Mouse (Mus musculus) gastrocnemius, adult 18-20 months (tissue): ENCODE measurements around the gene Grn. TPM values are rescaled to one million over a fixed set of nuclear protein-coding genes. Genes with fewer than 3 reads are reported as not detected.

Experiments used
- DNase-seq: peaks from one replicate; pipeline ENCODE4 v3.0.0; 2021; ENCODE audit warnings: low spot score
- total RNA-seq, 2 experiments: library from RNA; stranded (reverse); gene quantifications; 2 replicates each; pipeline ENCODE4 v1.2.3; 2021

The Grn gene
- total RNA-seq, 2 experiments from 2014 or later = 17.1 to 20.7 TPM

DNA sequence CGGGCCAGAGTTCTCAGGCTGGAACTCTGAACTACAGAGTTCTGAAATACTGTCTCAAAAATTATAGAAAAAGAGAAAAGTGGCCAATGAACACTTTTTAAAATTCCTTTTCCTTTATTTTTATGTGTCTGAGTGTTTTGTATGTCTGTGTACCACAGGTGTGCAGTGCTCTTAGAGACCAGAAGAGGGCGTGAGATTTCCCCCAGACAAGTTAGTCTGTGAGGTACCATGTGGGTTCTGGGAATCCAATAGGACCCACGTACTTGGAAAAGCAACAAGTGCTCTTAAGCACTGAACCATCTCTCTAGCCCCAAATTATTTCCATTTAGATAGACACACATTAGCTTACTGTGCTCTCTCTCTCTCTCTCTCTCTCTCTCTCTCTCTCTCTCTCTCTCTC is 11.3 kb downstream of the Grn start:
- DNase-seq = no peak

DNA sequence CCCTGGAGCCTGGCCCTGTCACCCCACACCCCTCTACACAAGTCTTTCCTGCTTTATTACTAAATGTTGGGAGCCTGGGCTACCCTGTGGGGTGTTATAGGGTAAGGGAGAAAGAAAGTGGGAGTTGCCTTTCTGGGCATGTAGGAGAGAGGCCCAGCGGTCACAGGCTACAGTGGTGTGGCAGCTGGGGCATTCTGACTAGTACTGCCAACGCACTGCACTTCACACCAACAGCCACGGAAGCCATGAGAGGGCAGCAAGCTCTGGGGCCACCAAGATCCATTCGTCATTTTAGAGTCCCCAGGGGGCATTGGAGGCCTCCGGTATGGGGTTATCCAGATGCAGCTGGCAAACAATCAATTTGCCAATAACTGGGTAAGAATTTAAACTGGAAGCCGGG is 12.0 kb downstream of the Grn start:
- no peak for DNase-seq

DNA sequence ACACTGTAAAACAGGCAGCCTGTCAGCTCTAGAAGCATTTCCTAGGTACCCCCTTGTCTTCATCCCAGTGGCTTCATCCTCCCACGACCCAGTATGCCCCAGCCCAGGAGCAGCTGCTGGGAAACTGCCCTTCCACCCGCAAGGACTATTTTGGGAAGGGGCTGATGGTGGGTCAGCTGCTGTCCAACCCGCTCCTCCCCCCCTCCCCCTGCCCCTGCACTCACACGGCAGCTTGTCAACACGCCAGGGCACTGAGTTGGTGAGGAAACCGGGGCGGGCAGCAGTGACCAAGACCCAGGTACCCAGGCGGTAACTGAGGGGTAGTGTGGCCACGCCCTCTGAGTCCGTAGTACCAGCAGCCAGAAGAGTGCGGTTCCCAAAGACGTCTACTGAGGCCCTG is 13.6 kb downstream of the Grn start:
- DNase-seq = no peak

DNA sequence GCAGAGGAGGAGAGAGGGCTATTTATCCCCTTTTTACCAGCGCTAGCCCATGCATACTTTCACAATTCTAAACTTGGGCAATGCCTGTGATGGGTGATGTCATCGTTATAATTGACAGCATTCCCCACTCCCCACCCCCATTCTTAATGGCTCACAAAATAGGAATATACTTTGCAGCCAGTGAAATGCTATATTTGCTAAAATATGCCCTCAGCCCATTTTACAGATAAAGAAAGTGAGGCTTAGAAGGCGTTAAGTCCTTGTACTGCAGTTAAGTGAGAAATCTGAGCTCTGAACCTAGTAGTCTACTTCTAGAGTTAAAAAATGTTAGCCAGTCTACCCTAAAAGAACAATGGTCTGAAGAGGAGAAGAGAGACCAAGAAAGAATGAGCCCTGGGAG is 14.2 kb downstream of the Grn start:
- DNase-seq = no peak

DNA sequence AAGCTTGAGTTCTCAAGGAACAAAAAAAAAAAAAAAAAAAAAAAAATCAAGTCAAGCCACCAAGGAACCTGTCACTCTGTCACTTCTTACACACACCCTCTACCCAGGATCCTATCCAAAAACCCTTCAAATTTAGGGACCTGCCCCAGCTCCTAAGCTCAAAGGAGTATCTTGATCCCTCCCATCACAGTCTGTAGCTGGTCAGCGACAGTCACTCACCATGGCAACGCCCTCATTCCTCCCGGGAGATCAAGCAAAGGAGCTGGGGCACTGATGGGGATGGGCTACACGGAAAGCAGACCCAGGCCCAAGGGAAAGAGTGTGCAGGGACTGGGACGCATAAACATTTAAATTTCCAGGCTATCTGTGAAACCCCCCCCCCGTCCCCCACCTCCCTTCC is 14.7 kb downstream of the Grn start:
- DNase-seq = no peak

DNA sequence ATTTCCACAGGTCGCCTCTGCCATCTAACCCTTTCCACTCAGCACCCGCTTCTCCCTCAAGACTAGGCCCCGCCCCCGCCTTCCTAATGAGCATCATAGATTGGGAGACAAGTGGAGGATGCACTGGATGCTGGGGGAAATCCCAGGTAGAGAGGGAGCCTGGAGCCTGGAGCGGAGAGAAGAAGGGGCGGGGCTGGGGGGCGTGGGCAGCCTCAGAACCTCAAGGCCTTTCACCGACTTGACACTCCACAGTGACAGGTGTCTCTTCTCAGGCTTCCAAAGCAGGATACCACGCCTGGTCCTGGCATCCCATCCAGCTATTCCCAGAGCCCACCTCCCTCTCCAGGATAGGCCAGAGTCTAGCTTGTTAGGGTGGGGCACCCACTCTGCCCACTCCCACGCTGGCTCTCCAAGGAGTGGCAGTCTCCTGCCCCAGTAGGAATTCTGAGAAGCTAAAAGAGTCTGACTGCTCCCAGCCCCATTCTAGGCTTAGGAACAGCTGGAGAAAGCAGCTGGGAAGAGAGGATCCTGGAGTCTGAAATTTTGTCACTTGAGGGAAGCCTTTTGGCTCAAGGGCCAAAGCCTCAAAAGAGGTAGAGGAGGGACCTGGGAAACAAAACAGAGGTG is 15.3 kb downstream of the Grn start:
- no peak for DNase-seq

DNA sequence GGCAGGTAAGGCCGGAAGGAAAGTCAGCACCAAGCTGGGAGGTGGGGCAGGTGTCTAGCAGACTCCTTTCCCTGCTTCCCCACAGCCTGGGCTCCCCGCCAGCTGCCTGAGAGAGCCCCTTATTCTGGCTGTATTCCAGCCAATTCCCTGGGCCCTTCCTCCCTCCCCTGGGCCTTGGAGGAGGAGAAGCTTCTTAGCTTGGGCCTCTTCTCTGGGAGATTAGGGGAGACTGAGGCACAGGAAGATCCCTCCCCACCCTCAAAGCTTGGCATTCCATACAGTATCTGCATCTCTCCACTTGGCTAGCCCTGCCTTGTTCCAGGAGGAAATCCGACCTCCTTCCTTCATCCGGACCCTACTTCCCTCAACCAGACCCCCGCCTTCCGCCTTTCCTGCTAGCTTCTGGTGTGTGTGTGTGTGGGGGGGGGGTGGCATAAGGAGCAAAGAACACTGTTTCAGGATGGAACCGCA is 15.8 kb downstream of the Grn start:
- no peak for DNase-seq

DNA sequence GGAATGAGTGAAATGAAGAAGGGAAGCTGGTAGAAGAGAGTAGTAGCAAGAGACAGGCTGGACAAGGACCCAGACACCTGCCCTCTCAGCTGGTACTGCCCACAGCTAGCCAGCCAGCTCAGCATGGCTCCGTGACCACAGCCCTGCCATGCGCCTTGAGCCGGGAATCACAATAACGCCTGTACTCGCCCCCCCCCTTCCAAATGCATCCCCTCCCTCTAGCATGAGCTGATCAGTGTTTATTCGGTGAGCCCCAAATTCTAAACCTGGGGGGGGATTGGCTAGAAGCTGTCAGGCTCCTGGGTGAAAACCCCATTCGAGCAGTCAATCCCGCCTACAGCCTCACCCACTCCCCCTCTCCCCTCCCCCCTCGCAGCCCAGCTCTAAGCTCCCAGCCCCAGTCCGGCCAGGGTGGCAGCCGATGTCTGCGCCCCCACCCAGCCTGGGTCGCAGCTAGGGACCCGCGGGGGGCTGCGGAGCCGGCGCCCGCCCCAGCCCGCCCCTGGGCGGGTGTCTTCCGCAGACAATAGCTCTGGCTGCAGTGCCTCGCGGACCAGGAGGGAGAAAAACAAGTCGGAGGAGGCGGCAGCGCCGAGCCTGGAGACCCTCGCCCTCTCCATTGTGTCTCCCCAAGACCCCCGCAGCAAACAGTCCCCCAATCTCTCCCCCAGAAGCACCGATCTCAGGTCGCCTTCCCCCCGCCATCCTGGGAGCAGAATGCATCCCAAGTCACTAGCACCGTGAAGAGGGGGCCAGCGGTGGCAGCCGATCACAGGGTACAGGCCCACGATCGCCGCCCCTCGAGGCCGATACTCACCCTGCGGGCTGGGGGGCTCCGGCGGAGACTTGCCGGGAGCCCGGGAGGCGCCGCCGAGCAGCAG is 16.7 kb downstream of the Grn start:
- no peak for DNase-seq

DNA sequence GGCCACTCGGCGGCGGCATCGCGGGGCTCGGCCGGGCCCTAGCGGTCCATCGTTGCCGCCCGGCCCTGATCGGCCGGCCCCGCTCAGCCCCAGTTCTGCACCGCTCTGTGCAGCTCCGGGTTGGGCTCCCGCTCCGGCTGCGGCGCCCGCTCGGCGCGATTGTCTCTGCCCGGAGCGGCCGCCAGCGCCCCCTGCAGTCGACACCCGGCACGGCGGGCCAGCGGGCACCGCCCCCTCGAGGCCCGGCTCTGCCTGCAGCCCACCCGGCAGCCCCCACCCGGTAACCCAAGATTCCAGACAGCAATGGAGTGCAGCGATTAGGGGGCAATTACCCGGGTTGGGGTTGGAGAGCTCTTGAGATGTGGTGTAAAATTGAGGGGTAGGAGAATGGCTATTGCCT is 17.4 kb downstream of the Grn start, which contains the start of gene Fam171a2:
Fam171a2 (minus strand) TSS at position 186 of the 400 bp plus-strand sequence.
- peak; percentile 43 for DNase-seq

DNA sequence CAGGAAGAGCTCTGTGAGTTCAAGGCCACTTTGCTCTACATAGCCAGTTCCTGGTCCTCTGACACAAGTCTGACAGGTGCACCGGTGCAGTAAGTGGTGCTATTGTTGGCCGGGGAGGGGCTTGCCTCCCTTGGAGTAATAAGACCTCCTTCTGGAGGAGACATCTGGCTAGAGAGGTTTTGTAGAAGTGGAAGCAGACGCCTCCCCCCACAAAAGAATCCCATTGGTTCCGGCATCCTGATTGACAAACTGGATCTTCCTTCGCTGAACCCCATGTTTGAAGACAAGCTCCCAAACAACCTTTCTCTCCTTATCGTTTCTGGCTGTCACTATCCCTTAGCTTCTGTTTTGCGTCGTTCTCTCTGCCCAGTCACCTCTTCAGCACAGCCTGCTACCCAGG is 18.2 kb downstream of the Grn start:
- DNase-seq = no peak

DNA sequence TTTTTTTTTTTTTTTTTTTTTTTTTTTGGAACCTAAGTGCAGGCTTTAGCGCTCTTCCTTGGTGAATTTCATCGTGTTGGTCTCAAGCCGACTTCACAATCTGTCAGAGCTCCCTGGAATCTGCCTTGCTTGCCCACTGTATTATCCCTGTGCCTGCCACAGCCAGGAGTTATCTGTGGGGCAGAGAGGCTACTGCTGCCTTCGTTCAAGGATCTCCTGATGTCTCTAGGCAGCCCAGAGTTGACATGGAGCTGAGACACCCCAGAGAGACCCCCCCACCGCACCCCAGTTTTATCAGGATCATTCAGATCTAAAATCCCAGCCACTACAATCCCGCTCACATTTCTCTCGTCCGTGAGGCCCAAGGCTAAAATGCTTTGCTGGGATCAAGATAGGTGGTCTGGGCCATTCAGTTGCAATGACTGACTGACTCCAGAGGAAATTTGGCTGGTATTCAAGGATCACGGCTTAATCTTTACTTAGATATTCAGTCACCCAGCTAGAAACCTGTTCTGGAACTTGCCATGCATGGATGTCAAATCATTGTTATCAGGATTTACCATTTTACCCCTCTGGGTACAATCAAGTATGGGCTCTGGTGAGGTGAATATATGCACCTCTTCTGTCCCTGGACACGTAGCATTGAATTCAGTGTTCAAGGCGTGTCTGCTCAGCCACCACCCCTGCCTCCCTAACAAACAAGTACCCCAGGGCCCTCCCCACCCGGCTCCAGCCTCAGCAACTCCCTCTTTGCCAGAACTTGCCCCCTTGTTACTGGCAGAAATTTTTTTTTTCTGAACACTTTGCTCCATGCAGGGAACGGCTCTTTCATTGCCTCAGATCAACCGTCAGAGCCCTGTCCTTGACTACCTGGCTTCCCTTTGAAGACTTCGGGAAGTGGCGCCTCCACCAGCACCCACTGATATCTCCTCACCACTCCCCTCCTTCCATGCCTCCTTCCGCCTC is 19.2 kb downstream of the Grn start:
- no peak for DNase-seq

DNA sequence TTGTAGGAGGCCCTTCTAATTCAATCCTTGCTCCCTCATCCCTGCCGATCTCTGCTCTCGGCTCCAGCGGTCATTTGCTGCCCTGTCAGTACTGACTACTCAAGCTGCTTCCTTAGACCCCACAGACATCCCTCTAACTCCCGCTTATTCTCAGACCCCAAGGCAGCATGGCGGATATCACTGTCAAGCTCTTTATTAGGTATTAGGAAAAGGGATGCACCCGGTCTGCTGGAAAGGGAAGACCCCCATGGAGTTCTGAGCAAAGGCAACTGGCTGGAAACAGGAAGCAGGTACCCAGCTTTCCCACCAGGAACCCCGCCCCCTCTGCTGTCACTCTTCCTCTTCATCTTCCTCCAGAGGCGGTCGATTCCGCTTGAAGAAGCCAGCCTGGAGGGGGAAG is 23.0 kb downstream of the Grn start:
- DNase-seq = no peak

DNA sequence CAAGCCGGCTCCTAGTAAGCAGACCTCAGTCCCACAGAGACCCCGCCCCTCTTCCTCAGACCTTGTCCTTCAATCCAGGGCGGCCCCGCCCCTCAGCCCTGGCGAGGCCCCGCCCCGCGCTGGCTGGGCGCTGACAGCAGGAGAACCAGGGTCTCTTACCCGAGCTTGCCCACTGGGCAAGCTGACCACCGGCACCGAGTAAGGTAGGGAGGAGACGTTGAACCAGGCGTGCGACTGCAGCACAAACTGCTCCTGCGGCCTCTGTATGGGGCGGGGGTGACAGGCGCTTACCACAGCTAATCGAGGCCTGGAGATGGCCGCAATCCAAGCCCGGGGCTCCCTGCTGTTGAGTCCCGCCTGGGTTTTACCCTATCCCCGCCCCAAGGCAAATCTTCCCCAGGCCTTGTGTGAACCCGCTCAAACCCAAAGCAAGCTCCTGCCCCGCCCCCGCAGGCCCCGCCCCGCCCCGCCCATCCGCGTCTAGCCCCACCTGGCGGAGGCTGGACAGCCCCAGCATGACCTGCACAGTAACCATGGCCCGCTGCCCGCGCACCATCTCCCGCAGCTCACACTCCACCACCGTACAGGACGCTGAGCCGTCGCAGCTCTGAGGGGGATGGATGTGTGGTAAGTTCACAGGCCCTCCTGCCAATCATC is 25.8 kb downstream of the Grn start:
- DNase-seq = peak; percentile 51

DNA sequence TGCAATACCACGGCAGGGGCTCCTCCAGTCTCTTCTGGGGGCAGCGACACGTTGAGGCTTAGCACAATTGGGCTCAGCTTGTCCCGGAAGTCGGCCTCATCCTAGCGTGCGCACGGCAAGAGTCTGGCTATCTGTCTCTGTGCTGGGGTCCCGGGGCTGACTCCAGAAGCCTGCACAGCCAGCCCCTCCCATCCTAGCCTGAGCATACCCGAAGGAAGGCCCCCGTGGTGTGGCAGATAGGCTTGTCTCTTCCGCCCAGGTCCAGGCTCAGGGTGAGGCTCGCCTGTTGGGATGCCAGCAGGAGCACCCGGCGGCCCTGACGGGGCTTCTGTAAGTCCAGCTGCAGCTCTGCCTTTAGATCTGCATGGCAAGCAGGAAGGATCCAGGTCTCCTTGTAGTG is 30.4 kb downstream of the Grn start:
- DNase-seq = no peak

DNA sequence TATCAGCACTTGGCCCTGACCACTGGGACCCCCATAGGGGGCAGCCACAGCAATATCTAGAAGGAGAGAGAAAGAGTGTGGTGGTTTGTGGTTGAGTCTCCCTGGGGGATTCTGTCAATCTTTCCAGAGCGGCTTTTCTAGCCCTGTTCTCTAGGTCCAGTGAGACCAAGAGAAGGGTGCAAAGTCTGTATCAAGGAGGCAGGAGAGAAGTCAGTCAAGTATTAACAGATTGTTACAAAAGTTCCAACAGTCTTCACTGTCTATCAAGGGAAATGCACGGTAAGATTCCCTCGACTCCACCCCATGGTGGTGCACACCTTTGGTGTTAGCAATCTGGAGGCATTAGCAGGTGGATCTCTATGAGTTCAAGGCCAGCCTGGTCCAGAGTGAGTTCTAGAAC is 31.6 kb downstream of the Grn start:
- DNase-seq = no peak

DNA sequence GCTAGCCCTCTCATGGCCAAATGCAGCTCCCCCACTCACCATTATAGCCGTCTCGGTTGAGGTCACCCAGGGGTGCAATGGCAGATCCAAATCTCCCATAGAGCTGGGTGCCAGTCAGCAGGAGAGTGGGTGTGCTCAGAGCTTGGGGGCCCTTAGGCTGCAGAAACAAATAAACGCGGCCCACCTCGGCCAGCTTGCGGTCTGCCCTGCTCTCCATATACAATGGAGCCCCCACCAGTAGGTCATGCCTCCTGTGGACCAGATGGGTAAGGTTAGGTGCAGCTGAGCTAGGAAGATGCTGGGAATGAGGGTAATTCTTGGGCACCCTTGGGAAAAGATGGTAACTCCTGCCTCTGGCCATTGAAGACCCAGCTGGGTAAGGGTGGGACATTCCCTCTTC is 34.8 kb downstream of the Grn start:
- no peak for DNase-seq

DNA sequence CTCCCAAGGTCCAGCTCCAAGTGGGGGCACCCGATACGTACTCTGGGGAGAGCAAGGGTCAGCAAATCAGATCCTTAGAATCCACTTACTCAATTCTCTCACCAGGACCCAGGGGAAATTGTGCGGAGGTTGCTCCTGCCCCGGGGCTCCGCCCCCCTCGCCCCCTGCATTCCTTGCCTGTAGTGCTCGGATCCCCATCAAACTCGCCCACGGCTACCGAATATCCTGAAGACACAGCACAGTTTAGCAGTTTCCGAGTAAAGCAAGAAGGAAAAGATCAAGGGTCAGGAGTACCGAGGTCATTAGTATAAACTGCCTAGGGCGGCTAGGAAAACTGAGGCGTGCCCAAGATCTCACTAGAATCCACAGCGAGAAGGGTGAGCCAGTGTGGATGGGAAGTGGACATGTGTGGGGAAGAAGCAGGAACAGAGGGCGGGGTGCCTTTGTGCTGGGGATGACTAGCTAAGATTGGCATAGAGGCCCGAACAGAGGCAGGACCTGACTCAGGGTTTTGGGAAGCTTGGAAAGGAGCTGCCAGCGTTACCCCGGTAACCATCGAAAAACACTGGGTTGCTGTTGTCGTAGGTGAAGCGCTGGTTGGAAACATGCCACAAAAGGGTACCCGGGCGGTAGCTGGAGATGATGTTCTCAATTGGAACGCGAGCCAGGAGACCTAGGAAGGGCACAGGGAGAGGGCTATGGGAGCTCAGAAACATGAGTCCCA is 35.8 kb downstream of the Grn start:
- peak; percentile 69 for DNase-seq

DNA sequence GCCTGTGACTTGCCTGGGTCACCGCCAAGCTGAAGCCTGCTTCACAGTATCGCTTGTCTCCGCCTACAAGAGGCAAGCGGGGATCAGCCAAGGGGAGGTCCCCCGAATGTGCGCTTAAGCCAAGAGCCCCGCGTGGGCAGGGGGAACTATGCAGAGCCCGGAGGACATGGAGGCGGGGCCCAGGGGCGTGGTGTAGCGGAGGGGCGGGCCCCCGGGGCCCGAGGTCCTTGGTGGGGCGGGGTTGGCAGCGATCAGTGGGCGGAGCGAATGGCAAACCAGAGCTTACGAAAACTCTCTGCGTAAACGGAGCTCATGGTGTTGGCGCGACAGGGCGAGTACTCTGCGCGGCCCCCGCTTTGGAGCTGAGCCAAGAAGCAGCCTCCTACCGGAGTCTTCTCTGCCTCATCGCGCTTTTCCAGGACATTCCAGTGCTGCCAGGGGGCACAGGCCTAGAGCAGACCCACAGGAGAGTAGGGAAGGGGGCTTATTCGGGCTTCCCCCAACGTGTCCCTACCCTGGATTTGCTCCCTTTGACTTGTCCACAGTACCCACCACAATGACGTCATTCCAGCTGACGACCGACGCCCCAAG is 37.0 kb downstream of the Grn start:
- DNase-seq = peak; percentile 98

DNA sequence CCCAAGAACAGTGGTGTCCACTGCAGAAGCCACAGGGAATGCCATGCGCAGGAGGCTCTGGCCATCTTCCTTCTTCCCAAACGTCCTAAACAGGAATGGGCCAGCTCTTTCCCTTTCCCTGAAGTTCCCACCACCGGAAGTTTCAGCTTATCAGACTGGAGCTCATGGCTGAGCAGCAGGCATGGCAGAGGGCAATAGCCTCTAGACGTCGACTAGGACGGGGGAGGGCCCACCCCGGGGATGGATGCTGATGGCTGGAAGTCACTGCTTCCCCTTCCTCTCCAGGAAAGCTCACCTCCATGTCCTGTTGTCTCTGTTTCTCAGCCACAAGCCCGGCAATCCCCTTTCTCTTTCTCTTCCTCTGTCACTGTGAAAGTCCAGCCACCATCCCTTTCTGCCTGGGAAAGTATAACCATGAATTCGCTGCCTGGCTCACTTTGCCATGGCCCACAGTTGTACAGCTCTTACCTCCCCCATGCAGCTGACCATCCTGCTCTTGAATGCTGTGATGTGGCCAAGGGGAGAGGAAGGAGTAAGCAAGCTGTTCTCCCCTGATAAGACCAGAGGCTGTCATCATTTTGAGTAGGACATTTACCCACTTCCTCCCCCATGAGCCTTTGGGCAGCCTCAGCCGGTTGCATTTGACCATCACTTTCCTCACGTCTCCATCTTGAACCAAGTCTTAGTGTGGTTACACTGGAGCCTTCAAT is 39.7 kb downstream of the Grn start, which contains the start of gene Itga2b:
Itga2b (minus strand) TSS at position 475 of the 710 bp plus-strand sequence.
- DNase-seq = no peak
